Mouse (Mus musculus): ENCODE measurements at regions not wholly inside any gene's neighbourhood (a gene's known extent, or its start where the extent isn't known, plus 50 kb on each side); places are given as distances from the start of the nearest gene placed in this dataset.

DNA sequence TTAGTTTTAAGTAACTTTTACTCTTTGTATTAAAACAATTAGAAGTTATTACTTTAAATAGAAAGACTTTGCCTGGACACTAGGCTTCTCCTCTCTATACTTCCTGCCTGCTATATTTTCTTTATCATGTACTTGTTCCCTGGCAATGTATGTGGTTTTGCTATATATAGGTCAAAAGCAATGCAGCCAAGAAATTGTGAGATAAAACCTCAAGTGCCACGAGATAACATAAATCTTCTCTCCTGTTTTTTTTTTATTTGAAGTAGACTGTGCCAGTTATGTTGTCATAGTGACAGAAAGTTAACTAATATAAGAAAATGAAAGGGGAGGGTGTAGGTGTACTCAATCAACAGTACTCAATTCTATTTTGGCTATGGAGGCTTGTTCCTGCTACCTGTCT, 258.4 kb downstream of the Dmrta1 start:
- H3K4me2 ChIP-seq (replicated peaks; ENCODE audit: low read depth, low read length) = no peak overlapping the region
- 62% methylated on average over 1 of the region's 1 CpGs for WGBS
- ATAC-seq (ENCODE audit: insufficient number of reproducible peaks, insufficient read depth, low FRiP score, low read depth) = no peak

DNA sequence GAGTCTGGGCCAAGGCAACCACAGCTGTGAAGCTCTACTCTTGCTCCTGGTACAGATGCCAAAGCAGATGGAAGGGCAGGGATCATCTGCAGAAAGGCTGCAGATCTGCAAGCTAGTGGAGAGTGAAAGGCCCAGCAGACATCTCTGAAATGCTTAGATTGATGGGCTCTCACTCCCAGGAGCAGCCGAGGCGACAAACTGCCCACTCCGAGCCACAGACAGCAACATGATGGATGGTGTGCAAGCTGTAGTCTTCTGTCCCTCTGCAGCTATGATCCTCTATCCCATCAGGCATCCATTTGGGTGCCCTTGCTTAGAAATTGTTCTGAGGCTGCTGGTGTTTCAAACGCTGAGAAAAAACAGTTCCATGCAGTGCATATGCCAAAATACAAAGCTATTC, 262.1 kb downstream of the Dmrta1 start:
- WGBS = 27% methylated on average over 4 of the region's 4 CpGs
- no peak overlapping the region for H3K9ac ChIP-seq (replicated peaks; ENCODE audit: low read depth, low read length)
- no peak overlapping the region for H3K27ac ChIP-seq (ENCODE audit: low read length)
- ATAC-seq (ENCODE audit: insufficient number of reproducible peaks, insufficient read depth, low FRiP score, low read depth) = no peak
- H3K27me3 ChIP-seq (ENCODE audit: control insufficient read depth, insufficient read depth, low read length) = no peaks in the 10 kb centered on the region
- H3K9me3 ChIP-seq (ENCODE audit: control insufficient read depth, low read depth, low read length) = no peaks in the 10 kb centered on the region
- H3K4me1 ChIP-seq (ENCODE audit: control insufficient read depth, insufficient read depth, low read length) = no peaks in the 10 kb centered on the region
- no peak overlapping the region for H3K4me2 ChIP-seq (replicated peaks; ENCODE audit: low read depth, low read length)
- no peaks in the 10 kb centered on the region for H3K36me3 ChIP-seq (ENCODE audit: control insufficient read depth, insufficient read depth, low read length)
- no peak overlapping the region for H3K4me3 ChIP-seq (ENCODE audit: low read depth, low read length)

More for the DNA sequence above, 258.4 kb downstream of the Dmrta1 start:
- Histone ChIP-seq H3K9me3 (ENCODE audit: control insufficient read depth, low read depth, low read length) (no peaks in the 10 kb centered on the region), H3K4me1 (ENCODE audit: control insufficient read depth, insufficient read depth, low read length) (no peaks in the 10 kb centered on the region), H3K27me3 (ENCODE audit: control insufficient read depth, insufficient read depth, low read length) (no peaks in the 10 kb centered on the region), H3K27ac (ENCODE audit: low read length) (no peak overlapping the region), H3K4me3 (ENCODE audit: low read depth, low read length) (no peak overlapping the region), H3K36me3 (ENCODE audit: control insufficient read depth, insufficient read depth, low read length) (no peaks in the 10 kb centered on the region), H3K9ac (replicated peaks; ENCODE audit: low read depth, low read length) (no peak overlapping the region)

DNA sequence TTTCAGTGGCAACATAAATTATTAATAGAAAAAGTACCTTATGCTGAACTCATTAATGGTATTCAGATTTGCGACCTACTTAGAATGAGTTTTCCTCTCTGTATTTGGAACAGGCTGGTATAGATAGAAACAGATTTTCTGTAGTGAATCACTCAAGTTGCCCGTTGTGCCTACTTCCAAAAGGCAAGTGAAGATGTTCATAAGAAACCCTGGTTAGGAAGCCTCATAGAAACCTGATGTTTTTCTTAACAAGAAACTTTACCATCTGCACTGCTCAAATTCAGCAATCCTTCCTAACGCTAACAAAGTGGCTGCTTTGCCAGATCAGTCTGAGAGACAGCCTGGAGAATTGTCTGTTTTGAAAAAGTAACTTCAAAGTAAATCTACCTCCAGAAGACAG, 242.5 kb upstream of the Zfp352 start:
- no peak for ATAC-seq (ENCODE audit: insufficient number of reproducible peaks, insufficient read depth, low FRiP score, low read depth)
- 82% methylated on average over 3 of the region's 3 CpGs for WGBS
- no peak overlapping the region for H3K4me3 ChIP-seq (ENCODE audit: low read depth, low read length)

GRCm38 (mm10) chr4:90003413-90003812, 215.2 kb upstream of the Zfp352 start:
- Histone ChIP-seq H3K27ac (ENCODE audit: low read length) (no peak overlapping the region), H3K9ac (replicated peaks; ENCODE audit: low read depth, low read length) (no peak overlapping the region), H3K4me2 (replicated peaks; ENCODE audit: low read depth, low read length) (no peak overlapping the region), H3K27me3 (ENCODE audit: control insufficient read depth, insufficient read depth, low read length) (no peaks in the 10 kb centered on the region), H3K4me3 (ENCODE audit: low read depth, low read length) (no peak overlapping the region), H3K4me1 (ENCODE audit: control insufficient read depth, insufficient read depth, low read length) (no peaks in the 10 kb centered on the region), H3K36me3 (ENCODE audit: control insufficient read depth, insufficient read depth, low read length) (no peaks in the 10 kb centered on the region), H3K9me3 (ENCODE audit: control insufficient read depth, low read depth, low read length) (no peaks in the 10 kb centered on the region)
- ATAC-seq (ENCODE audit: insufficient number of reproducible peaks, insufficient read depth, low FRiP score, low read depth) = no peak
- 78% methylated on average over 3 of the region's 3 CpGs for WGBS

More for the DNA sequence above, 242.5 kb upstream of the Zfp352 start:
- Histone ChIP-seq H3K9ac (replicated peaks; ENCODE audit: low read depth, low read length) (no peak overlapping the region), H3K27ac (ENCODE audit: low read length) (no peak overlapping the region), H3K4me2 (replicated peaks; ENCODE audit: low read depth, low read length) (no peak overlapping the region), H3K27me3 (ENCODE audit: control insufficient read depth, insufficient read depth, low read length) (no peaks in the 10 kb centered on the region), H3K9me3 (ENCODE audit: control insufficient read depth, low read depth, low read length) (no peaks in the 10 kb centered on the region), H3K36me3 (ENCODE audit: control insufficient read depth, insufficient read depth, low read length) (no peaks in the 10 kb centered on the region), H3K4me1 (ENCODE audit: control insufficient read depth, insufficient read depth, low read length) (no peaks in the 10 kb centered on the region)

- Histone ChIP-seq H3K27me3 (ENCODE audit: control insufficient read depth, insufficient read depth, low read length) (no peaks in the 10 kb centered on the region), H3K4me1 (ENCODE audit: control insufficient read depth, insufficient read depth, low read length) (no peaks in the 10 kb centered on the region), H3K4me2 (replicated peaks; ENCODE audit: low read depth, low read length) (no peak overlapping the region), H3K36me3 (ENCODE audit: control insufficient read depth, insufficient read depth, low read length) (no peaks in the 10 kb centered on the region), H3K9ac (replicated peaks; ENCODE audit: low read depth, low read length) (no peak overlapping the region), H3K9me3 (ENCODE audit: control insufficient read depth, low read depth, low read length) (no peaks in the 10 kb centered on the region), H3K27ac (ENCODE audit: low read length) (no peak overlapping the region), H3K4me3 (ENCODE audit: low read depth, low read length) (no peak overlapping the region)
- WGBS = 84% methylated on average over 1 of the region's 1 CpGs
- ATAC-seq (ENCODE audit: insufficient number of reproducible peaks, insufficient read depth, low FRiP score, low read depth) = no peak
These were observed 214.7 kb upstream of the Zfp352 start for GRCm38 (mm10) chr4:90003898-90004297.

- no peak for ATAC-seq (ENCODE audit: insufficient number of reproducible peaks, insufficient read depth, low FRiP score, low read depth)
- no peaks in the 10 kb centered on the region for H3K36me3 ChIP-seq (ENCODE audit: control insufficient read depth, insufficient read depth, low read length)
- no peak overlapping the region for H3K4me2 ChIP-seq (replicated peaks; ENCODE audit: low read depth, low read length)
- H3K4me3 ChIP-seq (ENCODE audit: low read depth, low read length) = no peak overlapping the region
- H3K4me1 ChIP-seq (ENCODE audit: control insufficient read depth, insufficient read depth, low read length) = no peaks in the 10 kb centered on the region
- H3K9me3 ChIP-seq (ENCODE audit: control insufficient read depth, low read depth, low read length) = no peaks in the 10 kb centered on the region
- no peaks in the 10 kb centered on the region for H3K27me3 ChIP-seq (ENCODE audit: control insufficient read depth, insufficient read depth, low read length)
- 68% methylated on average over 1 of the region's 1 CpGs for WGBS
- no peak overlapping the region for H3K9ac ChIP-seq (replicated peaks; ENCODE audit: low read depth, low read length)
- no peak overlapping the region for H3K27ac ChIP-seq (ENCODE audit: low read length)
These were observed 205.9 kb upstream of the Zfp352 start for GRCm38 (mm10) chr4:90012723-90013122.

DNA sequence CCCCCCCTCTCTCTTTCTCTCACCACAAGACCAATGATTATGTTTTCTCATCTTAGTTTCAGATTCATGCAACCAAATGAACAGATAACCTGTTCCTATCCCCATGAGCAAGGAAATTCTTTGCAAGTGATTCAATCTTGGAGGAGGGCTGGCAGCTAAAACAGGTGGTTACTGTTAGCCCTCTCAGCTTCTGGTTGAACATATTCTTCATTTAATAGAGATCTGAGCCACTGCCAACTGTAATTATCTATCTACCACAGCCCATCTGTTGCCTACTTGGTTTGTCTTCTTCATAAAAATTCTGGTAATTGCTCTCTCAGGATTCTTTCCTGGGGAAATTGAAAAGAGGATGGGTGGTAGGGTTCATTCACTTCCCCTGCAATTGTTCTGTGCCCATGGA, 204.4 kb upstream of the Zfp352 start:
- H3K4me2 ChIP-seq (replicated peaks; ENCODE audit: low read depth, low read length) = no peak overlapping the region
- H3K9ac ChIP-seq (replicated peaks; ENCODE audit: low read depth, low read length) = no peak overlapping the region
- H3K27ac ChIP-seq (ENCODE audit: low read length) = no peak overlapping the region
- H3K9me3 ChIP-seq (ENCODE audit: control insufficient read depth, low read depth, low read length) = no peaks in the 10 kb centered on the region
- no peak overlapping the region for H3K4me3 ChIP-seq (ENCODE audit: low read depth, low read length)
- H3K27me3 ChIP-seq (ENCODE audit: control insufficient read depth, insufficient read depth, low read length) = no peaks in the 10 kb centered on the region
- no peaks in the 10 kb centered on the region for H3K4me1 ChIP-seq (ENCODE audit: control insufficient read depth, insufficient read depth, low read length)
- ATAC-seq (ENCODE audit: insufficient number of reproducible peaks, insufficient read depth, low FRiP score, low read depth) = no peak
- no peaks in the 10 kb centered on the region for H3K36me3 ChIP-seq (ENCODE audit: control insufficient read depth, insufficient read depth, low read length)

Measured in stomach, embryonic 14.5 days (tissue).